Mouse (Mus musculus) spleen, postnatal 14 days (tissue): Measurements from ENCODE around the gene Myh11.

Experiments used
- DNase-seq, 2 experiments: peaks; one replicate each; pipeline ENCODE4 v3.0.0; 2021 to 2022; ENCODE audit warnings: low spot score in 2 of 2

Myh11 gene

DNA sequence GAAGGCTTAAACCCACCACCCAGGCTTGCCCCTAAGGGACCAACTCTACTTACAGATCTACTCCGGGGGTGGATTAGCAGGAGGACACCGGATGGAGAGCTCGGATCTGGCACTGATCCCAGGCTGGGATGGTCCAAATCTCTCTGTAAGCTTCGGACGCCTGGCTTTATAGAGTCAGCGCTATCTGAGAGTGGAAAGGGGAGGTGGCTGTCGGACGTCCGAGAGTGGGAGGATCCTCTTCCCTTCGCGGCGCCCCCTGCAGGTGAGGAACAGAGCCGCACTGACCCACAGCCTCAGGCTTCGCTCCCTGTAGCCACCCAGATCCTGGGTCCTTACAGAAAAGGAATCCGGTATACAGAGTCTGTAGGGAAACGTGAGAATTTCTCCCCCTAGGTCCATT lies at the start of gene Myh11:
TSS of gene Myh11 (minus strand) at position 150 of the 400 bp plus-strand sequence.
- peak in 1 of 2 experiments; percentile 16 for DNase-seq

DNA sequence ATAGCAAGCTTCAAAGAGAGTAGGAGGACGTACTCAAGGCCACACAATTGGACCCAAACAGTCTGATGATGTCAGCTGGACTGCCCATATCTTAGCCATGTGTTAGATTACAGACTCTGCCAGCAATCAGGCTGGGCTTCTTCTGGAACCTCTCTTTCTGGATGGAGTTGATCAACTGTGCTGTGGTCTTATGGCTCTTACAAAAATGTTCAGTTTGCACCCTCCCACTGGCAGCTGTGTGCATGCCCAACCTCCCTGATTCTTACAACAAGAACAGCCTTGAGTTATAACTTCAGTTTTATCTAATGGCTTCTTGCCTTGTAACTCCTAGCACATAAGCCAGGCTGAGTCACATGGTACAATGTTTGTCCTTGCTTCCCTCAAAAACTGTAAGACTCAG lies 37.0 kb upstream of the Myh11 start:
- no peak for DNase-seq

- no peak for DNase-seq
Measured at GRCm38 (mm10) chr16:14320494-14320893, 29.3 kb upstream of the Myh11 start.

DNA sequence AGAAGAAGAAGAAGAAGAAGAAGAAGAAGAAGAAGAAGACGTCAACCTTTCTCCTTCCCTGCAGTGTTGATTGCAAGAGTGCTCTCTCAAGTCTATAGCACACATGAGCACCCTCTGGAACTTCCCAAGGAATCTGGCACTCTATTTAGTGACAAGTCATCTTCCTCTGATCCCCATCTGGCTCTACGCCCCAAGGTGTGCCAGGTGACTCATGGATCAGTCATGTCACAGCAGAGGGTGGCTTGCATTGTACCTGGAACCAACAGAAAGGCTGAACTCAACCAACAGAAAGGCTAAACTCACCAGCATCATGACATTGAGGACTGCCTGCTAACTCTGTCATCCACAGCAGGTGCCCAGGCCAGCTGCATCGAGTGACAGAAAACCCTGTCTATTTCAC lies 28.5 kb upstream of the Myh11 start:
- DNase-seq, result no peak

- peak; percentile 88 to 93 for DNase-seq
Measured at GRCm38 (mm10) chr16:14316884-14317876, 26.0 kb upstream of the Myh11 start, which contains the start of gene Fopnl. Fopnl (minus strand) TSS chr16:14317405.

DNA sequence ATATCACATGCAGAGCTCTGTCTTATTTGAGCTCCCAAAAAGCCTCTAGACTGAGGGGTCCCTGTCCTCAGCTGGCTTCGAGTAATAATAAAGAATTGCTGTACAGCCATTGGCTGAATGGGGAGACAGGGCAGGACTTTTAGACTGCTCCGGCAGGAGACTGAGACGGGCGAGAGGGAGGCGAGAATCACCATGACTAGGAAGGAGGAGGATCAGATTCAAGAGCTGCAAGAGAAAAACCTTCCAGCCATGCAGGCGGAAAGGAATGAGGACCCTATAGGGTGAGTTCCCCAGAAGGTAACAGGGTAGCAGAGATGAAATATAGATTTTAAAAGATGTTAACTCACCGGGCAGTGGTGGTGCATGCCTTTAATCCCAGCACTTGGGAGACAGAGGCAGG lies 21.7 kb upstream of the Myh11 start:
- DNase-seq, result no peak

- peak in 1 of 2 experiments; percentile 42 for DNase-seq
Measured at GRCm38 (mm10) chr16:14311371-14311770, 20.2 kb upstream of the Myh11 start.

- DNase-seq, result no peak
Measured at GRCm38 (mm10) chr16:14309833-14310232, 18.7 kb upstream of the Myh11 start.

DNA sequence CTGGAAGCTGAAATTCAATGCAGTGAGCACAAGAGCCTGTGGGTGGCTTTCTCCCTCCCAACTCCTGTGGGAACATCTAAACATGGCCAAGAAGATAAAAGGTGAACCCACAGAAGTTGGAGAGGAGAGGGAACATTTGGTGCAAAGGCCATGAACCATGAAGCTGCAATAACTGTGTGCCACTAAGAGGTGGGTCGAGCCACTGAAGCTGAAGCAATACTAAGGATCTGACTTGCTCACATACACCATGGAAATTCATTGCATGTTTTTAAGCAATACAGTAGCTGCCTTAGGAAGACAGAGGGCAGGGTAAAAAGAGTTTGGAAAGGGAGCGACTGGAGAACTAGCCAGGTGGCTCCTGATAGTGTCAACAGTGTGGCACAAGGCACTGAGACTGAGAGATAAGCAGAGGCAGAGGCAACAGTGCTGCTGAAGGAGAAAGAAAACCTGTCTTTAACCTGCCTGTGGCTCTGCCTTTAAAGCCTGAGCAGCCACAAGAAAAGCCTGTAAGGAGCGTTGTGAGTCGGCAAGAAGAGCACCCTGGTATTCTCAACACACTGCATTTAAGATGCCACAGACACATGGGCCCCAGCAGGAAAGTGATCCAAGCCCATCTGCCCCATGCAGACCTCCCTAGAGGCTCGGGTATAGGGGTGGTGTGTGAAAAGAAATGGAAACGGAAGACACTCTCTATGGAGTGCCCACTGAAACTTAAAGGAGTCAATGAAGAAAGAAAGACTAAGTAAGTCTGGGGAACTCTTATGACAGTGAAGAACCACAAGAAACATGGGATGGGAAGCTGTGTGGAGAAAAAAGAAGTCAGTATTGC lies 17.3 kb upstream of the Myh11 start:
- no peak for DNase-seq

DNA sequence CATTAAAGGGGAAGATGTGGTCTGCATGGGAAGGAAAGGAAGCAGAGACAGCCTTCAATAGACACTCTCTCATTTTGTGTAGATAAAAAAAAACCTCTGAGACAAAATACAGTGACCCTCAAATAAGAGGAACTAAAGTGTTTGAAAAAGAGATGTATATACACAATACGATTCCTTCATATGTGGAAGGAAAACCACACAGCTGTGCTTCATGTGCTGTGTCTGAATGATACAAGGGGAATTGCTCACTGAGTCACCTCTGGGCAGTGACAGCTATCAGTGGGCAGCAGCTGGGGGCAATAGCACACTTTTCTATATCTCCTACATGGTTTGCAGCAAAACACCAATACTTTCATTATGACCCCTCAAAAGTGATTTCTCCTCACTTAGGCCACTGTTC lies 16.2 kb upstream of the Myh11 start:
- no peak for DNase-seq

GRCm38 (mm10) chr16:14306451-14306850 lies 15.3 kb upstream of the Myh11 start:
- DNase-seq, result no peak

GRCm38 (mm10) chr16:14304791-14305190 lies 13.6 kb upstream of the Myh11 start:
- no peak for DNase-seq

DNA sequence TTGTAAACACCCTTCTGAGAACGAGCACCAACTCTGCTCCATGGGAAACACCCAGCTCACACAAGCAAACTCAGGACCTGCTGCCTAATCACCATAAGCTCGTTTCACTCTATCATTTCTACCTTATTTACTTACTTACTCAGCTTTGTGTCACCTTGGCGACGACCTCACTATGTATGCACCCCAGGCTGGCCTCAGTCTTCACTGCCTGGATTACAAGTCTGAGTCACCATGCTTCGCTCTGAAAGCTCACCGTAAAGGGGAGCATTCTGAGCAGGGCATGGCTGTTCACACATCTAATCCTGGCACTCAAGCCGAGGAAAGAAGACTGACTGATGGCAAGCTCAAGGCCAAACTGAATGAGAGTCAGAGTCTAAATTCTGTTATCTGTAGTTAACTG lies 12.5 kb upstream of the Myh11 start:
- DNase-seq, result no peak

DNA sequence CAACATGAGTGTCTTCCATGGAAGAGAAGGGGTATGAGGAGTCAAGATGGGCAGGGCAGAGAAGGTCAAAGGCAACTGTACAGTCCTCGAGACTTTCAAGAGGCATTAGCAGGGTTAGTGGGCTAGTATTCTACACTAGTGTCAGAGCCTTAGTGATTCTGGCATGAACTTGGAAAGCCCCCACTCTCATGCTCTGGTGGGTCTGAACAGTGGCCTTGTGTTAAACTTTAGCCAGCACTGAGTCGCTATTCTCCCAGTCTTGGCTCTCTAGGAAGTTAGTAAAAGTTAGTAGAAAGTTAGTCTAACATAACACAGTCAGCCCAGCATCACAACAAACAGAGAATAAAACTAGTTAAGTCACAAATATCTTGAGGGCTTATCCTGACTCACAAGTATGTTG lies 12.0 kb upstream of the Myh11 start:
- DNase-seq, result no peak

GRCm38 (mm10) chr16:14298461-14298860 lies 7.3 kb upstream of the Myh11 start:
- DNase-seq, result no peak

DNA sequence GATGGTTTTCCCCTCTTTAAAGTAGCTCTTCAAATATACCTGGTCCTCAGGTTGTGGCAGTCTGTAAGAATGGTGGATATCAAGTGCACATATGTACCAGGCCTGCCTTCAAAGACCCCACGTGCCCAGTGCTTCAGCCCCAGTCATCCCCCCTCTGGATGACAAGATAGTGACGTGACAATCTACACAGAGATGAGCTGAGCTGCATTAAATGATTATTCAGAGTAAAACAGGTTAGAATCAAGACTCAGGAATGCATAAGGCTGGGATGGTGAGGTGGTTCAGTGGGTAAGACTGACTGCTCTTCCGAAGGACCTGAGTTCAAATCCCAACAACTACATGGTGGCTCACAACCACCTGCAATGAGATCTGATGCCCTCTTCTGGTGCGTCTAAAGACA lies 6.6 kb upstream of the Myh11 start:
- DNase-seq, result no peak

DNA sequence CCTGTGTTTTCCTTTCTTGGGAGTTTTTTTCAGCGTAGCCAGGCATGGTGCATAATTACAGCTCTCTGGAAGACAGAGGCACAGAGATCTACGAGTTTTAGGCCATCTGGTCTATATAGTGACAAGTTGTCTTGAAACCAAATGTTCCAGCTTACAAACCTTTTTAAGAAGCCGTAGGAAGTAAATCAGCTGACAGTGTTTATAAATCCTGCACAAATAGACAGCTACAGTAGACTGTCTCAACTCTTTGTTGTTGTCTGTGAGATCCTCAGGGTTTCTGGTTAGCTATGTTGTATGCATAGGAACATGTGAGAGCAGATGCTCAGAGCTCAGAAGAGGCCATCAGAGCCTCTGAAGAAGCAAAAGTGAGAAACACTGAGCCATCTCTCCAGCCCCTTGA lies 6.0 kb upstream of the Myh11 start:
- DNase-seq, result no peak

- no peak for DNase-seq
Measured at GRCm38 (mm10) chr16:14296544-14297124, 5.5 kb upstream of the Myh11 start.

DNA sequence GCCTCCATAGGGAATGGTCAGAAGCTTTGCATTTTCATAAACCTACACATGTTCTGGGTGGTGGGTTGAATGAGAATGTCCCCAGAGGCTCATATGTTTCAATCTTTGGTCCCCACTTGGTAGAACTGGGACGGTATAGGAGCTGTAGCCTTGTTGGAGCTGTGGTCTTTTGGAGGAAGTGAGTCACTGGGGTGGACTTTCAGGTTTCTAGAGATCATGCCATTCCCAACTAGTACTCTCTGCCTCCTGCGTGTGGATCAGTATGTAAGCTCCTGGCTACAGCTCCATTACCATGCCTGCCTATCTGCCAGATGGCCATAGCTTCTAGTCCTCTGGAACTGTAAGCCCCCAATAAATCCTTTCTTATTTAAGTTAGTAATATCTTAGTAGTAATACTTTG lies 4.1 kb upstream of the Myh11 start:
- no peak for DNase-seq

DNA sequence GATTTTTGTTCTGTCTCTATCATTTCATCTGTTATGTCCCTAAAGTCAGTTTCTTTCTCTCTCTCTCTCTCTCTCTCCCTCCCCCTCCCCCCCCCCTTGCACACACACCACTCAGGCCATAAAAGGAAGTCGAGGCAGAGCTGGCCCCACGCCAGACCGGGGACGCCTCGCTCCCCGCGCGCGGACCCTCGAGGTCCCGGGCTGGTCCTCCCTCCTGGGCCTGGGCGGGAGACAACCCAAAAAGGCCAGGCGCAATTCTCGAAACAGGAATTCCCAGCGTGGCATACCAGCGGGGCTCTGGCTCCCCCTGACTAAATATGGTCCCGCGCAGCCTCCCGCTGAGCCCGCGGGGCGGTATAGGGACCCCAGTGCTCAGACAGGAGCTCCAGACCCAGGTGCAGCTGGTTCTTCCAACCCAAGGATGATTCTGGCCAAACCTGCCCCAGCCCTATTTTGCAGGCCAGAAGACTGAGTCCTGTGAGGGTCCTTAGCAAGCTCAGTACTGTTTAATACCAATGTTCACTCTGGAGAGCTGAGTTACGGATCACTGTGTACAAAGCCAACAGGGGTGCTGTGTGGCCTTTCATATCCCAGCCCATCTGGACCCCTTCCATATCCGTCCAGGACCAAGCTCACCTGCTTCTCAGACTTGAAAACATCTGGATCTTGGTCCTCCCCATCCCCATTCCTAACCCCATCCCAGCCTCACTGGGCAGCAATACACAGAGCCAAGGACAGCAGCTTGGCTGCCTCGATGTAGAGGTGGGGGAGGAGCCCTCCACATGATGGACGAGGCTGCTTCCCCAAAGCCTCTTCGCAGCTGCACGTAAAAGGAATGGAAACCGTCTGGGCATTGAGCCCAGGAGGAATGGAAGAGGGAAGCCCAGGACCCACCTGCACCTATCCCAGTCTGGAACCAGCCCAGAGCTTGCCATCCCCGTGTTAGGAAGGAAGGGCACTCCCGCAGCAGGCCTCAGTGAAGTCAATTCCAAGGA lies 1.3 kb upstream of the Myh11 start:
- no peak for DNase-seq

DNA sequence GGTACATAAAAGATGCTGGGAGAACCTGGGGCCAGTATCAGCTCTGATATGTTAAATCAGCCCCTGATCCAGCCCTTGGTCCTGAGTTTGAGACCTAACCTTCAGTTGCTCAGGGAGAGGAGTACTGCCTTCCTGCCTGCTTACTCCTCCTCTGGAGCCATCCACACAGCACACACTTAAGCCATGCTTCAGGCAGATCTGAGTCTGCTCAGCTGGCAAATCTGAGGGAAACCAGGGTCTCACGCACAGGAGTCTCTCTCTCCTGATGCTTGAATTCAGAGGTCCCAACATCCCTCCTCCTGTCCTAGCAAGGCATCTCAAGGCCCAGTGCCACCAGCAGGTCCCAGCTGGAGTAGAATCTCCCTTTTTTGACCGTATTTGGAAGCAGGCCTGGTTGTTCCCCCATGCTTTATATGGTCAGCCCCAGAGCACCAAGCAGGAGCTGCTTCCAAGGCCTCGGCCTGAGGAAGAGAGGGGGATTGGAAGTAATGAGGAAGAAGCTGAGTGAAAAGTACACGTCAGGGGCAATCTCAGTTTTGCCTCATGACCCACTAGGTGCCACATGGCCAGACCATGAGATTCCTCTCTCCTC lies 18.7 kb downstream of the Myh11 start:
- DNase-seq, result no peak
